Mouse (Mus musculus) macrophage (primary cell): ENCODE measurements around the gene Zkscan8. TPM values are rescaled to one million over a fixed set of nuclear protein-coding genes. Genes with fewer than 3 reads are reported as not detected.
"Not testable (repeated sequence)": the region's sequence is repeated elsewhere in the genome, so short reads cannot be mapped to it uniquely, and the experiment has no call there.

ENCODE experiments used
- H3K27ac ChIP-seq: fragments of 350-480 bp; formaldehyde crosslinking; 2 replicates; pipeline ENCODE4 v1.9.0; 2021
- H3K36me3 ChIP-seq: fragments of 350-480 bp; formaldehyde crosslinking; 2 replicates; pipeline ENCODE4 v1.9.0; 2021; ENCODE audit errors: inconsistent target
- H3K4me3 ChIP-seq: fragments of 350-480 bp; formaldehyde crosslinking; 2 replicates; pipeline ENCODE4 v1.9.0; 2021; ENCODE audit errors: inconsistent target
- H3K79me2 ChIP-seq: fragments of 350-480 bp; formaldehyde crosslinking; 2 replicates; pipeline ENCODE4 v1.9.0; 2021; ENCODE audit errors: inconsistent target
- WGBS: methylation state at CpG from one replicate; pipeline ENCODE4 v1.1.7; 2026; ENCODE audit warnings: inconsistent platforms; ENCODE audit not compliant: missing documents; 5-methylcytosine and 5-hydroxymethylcytosine counted together
- polyA plus RNA-seq: library from polyadenylated mRNA; stranded (reverse); fragments of 250-400 nt; gene quantifications from 3 replicates; pipeline ENCODE4 v1.2.4, GENCODE M21; 2018; ENCODE audit warnings: inconsistent platforms
- total RNA-seq, 78 experiments: library from RNA; depleted of rRNA; stranded (reverse); fragments of 250-400 nt; gene quantifications; 1 replicate in 9 of 78; 2 replicates in 24 of 78; 3 replicates in 43 of 78; 4 replicates in 2 of 78; pipeline ENCODE4 v1.2.4; 2018; ENCODE audit warnings: inconsistent platforms in 56 of 78

The Zkscan8 gene
- total RNA-seq (2018; cell fraction: chromatin; rRNA removed): 10 to 100 TPM in 15 of 26 experiments, 1 to 10 TPM in 11; 1.8 to 32.7 (median 11.3) TPM
- total RNA-seq (2018; cell fraction: cytosol; rRNA removed): 1 to 10 TPM; 1.1 to 6.3 (median 4.0) TPM
- 10 to 100 TPM in 13 of 26 experiments, 1 to 10 TPM in 13; 2.2 to 33.4 (median 8.4) TPM for total RNA-seq (2018; cell fraction: nucleus; rRNA removed)
- polyA plus RNA-seq: 3.0 to 3.6 TPM (median 3.4 TPM) in 3 replicates

DNA sequence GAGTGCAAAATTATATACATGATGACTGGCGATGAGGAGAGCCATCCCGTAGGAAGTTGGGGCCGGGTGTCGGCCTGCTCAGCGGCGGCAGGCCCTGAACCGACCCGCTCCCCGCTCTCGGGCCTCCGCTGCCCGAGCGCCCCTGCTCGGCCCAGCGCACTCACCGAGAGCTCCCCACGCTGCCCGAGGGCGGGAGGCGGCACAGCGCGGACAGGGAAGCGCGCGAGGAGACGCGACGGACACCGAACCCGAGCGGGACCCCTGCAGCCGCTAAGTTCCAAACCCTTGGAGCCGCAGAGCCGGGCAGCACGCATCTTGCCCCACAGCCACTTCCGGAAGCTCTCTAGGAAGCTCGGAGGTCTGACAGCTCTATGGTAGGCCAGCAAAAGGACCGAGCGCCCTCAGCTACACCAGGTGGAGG, at the start of gene Zkscan8:
Gene Zkscan8 (minus strand): TSS at position 340 of the 421 bp plus-strand sequence.
- WGBS: 1% methylated on average over 26 of the region's 39 CpGs
- peak within 1 kb of the TSS; percentile 46 for H3K4me3 ChIP-seq

DNA sequence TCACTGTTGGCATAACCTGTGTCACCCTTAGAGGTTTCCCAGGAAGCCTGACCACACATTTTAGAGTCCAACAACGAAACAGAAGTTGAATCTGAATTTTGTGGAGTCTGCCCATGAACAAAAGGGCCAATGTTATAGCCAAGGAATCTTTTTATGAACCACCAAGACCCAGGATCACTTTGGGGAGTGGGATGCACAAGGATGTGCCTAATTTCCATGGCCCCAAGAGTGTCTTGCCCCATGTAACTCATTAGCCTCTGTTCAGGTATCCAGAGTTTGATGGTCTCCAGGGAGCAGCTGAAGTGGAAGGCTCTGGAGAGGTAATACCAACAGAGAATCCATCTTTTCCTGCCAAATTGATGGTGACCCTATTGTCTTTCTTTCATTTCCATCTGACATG, 28.9 kb upstream of the Zkscan8 start, which contains the start of gene Olfr1535:
Gene Olfr1535 (minus strand): TSS at position 101 of the 400 bp plus-strand sequence.
- Histone ChIP-seq H3K36me3 (no peaks in the 10 kb centered on the region), H3K27ac (no peak within 1 kb of the TSS), H3K4me3 (no peak within 1 kb of the TSS), H3K79me2 (no peaks in the 10 kb centered on the region)
- WGBS: 60% methylated on average over 1 of the region's 1 CpGs

More for the DNA sequence above, at the start of gene Zkscan8:
- H3K27ac ChIP-seq: no peak within 1 kb of the TSS
- H3K79me2 ChIP-seq: no peaks in the 10 kb centered on the region
- H3K36me3 ChIP-seq: peaks cover 7% of the 10 kb centered on the region; the same call in 1 of the 2 replicates

DNA sequence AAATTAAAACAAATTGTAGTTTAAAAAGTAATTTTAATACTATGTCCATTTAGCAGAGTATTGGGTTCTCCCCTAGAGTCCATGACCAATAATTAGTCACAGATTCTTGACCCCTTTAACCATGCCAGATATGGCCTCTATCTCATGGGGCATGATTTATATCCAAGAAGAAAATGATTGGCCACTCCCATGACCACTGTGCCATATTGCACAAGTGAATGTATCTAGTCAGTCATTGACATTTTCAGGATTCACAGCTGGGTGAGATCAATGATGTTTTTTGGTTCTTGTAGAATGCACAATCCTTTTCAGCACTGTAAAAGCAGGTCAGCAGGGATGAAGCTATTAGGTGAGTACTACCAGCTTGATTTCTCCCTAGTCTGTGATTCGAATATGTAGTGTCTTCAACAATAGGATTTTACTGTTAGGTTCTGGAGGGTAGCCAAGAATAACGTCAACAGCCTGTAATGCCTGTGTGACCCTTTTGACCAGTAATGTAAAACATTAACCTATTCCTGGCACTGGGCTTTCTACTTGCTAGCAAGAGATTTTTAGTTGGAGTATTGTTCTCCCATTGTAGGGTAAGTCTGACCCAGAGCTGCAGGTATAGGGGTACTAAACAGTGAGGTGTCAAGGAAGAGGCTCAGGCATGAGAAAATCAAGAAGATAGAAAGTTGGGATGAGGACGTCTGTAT, 19.6 kb upstream of the Zkscan8 start:
- 74% methylated on average over 3 of the region's 3 CpGs for WGBS
- no peak overlapping the region for H3K27ac ChIP-seq
- no peaks in the 10 kb centered on the region for H3K36me3 ChIP-seq
- no peaks in the 10 kb centered on the region for H3K79me2 ChIP-seq
- no peak overlapping the region for H3K4me3 ChIP-seq

DNA sequence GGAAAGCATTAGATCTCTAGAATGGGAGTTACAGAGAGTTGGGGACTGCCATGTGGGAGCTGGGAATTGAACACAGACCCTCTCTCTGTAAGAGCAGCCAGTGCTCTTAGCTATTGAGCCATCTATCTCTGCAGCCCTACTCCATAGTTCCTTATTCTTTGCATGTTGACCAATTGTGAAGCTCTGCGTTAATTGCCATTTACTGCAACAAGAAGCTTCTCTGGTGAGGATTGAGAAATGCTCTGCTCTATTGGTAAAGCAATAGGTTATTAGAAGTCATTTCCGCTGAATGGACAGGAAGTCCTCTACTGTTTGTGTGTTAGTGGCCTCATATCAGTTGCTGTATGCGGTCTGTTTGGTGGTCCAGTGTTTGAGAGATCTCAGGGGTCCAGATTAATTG, 18.6 kb upstream of the Zkscan8 start:
- 87% methylated on average over 3 of the region's 3 CpGs for WGBS
- Histone ChIP-seq H3K36me3 (no peaks in the 10 kb centered on the region), H3K4me3 (no peak overlapping the region), H3K79me2 (no peaks in the 10 kb centered on the region), H3K27ac (no peak overlapping the region)

DNA sequence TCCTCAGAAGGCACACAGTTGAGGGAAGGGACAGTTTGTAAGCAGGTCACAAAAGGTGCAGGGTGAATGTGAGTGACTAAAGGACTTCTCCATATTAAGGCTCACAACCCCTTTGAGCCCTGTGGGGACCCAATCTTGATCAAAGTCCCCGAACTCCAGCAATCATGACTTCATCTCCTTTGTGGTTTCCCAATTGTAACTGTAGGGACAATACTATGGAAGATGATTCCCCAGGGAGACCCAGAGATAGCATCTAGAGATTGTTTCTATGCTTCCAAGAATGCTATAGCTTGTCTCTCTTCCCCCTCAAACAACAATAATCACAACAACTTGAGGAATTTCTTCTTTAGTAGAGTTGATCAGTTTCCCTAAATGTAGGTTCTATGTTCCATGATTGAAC, 11.8 kb upstream of the Zkscan8 start, which contains the start of gene Olfr1366:
Gene Olfr1366 (minus strand): TSS at position 101 of the 400 bp plus-strand sequence.
- no peak within 1 kb of the TSS for H3K27ac ChIP-seq
- H3K4me3 ChIP-seq: no peak within 1 kb of the TSS
- 85% methylated on average over 1 of the region's 1 CpGs for WGBS
- H3K36me3 ChIP-seq: no peaks in the 10 kb centered on the region
- no peaks in the 10 kb centered on the region for H3K79me2 ChIP-seq

DNA sequence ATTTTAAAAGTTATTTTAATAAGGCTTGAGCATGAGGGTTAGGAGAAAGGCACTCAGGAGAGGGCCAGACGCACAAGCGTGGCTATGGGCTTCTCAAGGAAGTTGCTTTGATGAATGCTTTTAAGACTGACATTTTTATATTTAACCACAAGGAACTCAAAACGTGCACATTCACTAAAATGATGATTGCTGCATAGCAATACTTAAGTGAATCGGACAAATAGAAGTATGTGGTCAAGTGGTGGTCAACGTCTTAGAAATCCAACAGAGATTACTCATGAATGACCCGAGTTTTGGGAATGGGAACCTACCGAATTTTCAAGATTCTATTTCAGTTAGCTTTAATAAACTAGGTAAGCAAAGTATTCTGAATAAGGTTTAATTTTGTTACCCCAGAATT, 784 bp downstream of the Zkscan8 start:
- H3K4me3 ChIP-seq: peak overlapping the region; percentile 46
- peaks cover 13% of the 10 kb centered on the region for H3K36me3 ChIP-seq
- 45% methylated on average over 7 of the region's 7 CpGs for WGBS
- H3K27ac ChIP-seq: no peak overlapping the region
- no peaks in the 10 kb centered on the region for H3K79me2 ChIP-seq

DNA sequence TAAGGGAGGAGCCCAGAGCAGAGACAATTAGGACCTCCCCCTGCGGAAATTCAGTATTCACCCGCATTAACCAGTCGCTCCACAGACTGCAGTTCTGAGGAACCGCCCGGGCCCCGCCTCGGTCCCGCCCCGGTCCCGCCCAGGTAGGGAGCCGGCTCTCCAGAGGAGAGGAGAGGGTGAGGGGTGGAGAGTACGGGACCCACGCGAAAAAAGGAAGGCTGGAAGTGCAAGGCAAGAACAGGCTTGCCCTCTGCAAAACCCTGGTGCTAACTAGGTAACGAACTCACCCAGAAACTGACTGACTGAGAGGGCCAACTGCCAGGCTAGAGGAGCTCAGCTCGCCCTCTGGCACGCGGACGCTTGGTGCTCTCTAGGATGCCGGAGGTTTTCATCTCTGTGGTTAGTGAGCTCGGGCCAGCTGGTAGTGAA, 24.7 kb downstream of the Zkscan8 start:
- no peaks in the 10 kb centered on the region for H3K79me2 ChIP-seq
- peak overlapping the region; percentile 48 for H3K4me3 ChIP-seq
- 3% methylated on average over 20 of the region's 21 CpGs for WGBS
- H3K27ac ChIP-seq: peak overlapping the region; percentile 27; the same call in 1 of the 2 replicates
- no peaks in the 10 kb centered on the region for H3K36me3 ChIP-seq

DNA sequence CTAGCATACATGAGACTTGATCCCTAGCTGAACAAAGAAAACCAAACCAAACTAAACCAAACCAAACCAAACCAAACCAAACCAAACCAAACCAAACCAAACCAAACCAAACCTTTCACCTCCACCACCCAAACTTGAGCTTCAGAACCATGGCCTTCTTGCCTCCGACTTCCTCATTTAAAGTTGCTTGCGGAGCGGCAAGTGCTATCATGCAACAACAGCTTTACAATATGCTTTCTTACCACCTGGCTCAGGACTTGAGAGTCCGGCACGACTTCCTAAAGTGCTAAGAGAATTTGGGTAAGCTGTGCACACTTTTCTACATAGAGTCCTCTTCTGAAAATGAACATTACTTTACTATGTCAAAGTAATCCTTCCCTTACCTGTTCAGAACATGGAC, 28.6 kb downstream of the Zkscan8 start:
- WGBS: 82% methylated on average over 5 of the region's 5 CpGs
- Histone ChIP-seq H3K36me3 (no peaks in the 10 kb centered on the region), H3K27ac (no peak overlapping the region), H3K4me3 (no peak overlapping the region), H3K79me2 (no peaks in the 10 kb centered on the region)

DNA sequence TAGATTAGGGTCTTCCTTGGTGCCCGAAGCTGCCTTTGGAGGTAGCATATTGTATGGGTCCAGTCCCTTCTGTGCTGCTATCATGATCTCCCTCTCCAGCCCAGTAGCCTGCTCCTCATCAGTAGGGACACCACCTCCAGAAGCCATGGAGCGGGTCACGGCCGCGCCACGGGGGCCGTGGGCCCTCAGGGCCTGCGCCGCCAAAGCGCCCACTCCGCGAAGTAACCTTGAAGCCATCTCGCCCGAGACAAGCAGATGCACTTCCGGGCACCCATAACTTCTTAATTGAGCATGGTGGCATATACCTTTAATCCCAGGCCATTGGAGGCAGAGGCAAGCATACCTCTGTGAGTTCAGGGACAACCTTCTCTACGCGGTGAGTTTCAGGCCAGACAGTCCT, 29.7 kb downstream of the Zkscan8 start, which contains the start of gene Gm11273:
Gene Gm11273 (minus strand): TSS at position 237 of the 400 bp plus-strand sequence.
- 90% methylated on average over 7 of the region's 17 CpGs for WGBS
- H3K27ac ChIP-seq, H3K36me3 ChIP-seq, H3K79me2 ChIP-seq, H3K4me3 ChIP-seq: not testable (repeated sequence)

DNA sequence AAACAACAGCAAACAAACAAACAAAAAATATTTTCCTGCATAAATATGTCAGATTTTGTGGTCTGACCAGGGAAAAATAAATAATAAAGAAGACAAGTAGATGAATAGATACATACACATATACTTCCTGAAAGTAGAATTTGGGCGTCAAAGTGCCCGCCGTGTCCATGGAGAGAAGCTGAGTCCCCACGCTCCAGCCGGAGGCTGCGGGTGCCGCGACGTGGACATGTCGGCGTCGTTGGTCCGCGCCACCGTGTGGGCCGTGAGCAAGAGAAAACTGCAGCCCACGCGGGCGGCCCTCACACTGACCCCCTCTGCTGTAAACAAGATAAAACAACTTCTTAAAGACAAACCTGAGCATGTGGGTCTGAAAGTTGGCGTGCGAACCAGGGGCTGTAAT, 35.8 kb downstream of the Zkscan8 start, which contains the start of gene AK157302:
Gene AK157302 (plus strand): TSS at position 144 of the 400 bp plus-strand sequence.
- Histone ChIP-seq H3K27ac (no peak within 1 kb of the TSS), H3K4me3 (no peak within 1 kb of the TSS), H3K79me2 (no peaks in the 10 kb centered on the region), H3K36me3 (no peaks in the 10 kb centered on the region)
- 95% methylated on average over 20 of the region's 21 CpGs for WGBS

DNA sequence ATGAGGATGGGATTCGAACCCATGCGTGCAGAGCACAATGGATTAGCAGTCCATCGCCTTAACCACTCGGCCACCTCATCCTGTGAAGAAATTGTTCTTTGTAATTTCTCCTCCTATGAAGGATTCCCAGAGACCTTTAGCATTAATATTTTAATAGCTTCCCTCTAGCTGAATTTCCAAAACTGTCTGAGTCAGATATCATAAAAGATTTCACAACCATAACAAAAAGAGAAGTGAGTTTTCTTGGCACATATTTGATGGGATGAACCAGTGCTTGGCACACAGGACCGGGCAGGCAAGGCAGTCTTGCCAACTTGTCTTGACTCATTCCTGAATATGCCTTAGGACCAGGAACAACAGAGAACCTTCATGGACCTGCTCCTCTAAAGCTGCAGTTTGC, 38.1 kb downstream of the Zkscan8 start:
- WGBS: 84% methylated on average over 5 of the region's 5 CpGs
- no peaks in the 10 kb centered on the region for H3K36me3 ChIP-seq
- H3K79me2 ChIP-seq: no peaks in the 10 kb centered on the region
- H3K4me3 ChIP-seq: no peak overlapping the region
- H3K27ac ChIP-seq: no peak overlapping the region

DNA sequence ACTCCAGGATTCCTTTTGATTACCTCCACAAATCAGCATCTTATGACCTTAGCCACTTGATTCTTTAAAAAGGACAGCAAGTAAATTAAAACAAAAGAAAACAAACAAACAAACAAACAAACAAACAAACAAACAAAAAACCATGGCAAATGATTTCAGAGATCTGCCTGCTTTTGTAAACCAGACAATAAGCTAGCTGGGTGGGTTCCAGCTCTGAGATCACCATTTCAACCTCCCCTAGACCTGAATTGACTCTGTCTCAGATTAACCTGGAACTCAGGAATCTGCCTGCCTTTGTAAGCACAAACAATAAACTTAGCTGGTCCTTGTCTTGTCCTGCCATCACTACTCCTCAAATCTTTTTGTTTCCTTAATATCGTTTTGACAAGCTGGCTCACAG, 44.0 kb downstream of the Zkscan8 start:
- 100% methylated on average over 1 of the region's 1 CpGs for WGBS
- Histone ChIP-seq H3K36me3 (no peaks in the 10 kb centered on the region), H3K4me3 (no peak overlapping the region), H3K27ac (no peak overlapping the region), H3K79me2 (no peaks in the 10 kb centered on the region)

DNA sequence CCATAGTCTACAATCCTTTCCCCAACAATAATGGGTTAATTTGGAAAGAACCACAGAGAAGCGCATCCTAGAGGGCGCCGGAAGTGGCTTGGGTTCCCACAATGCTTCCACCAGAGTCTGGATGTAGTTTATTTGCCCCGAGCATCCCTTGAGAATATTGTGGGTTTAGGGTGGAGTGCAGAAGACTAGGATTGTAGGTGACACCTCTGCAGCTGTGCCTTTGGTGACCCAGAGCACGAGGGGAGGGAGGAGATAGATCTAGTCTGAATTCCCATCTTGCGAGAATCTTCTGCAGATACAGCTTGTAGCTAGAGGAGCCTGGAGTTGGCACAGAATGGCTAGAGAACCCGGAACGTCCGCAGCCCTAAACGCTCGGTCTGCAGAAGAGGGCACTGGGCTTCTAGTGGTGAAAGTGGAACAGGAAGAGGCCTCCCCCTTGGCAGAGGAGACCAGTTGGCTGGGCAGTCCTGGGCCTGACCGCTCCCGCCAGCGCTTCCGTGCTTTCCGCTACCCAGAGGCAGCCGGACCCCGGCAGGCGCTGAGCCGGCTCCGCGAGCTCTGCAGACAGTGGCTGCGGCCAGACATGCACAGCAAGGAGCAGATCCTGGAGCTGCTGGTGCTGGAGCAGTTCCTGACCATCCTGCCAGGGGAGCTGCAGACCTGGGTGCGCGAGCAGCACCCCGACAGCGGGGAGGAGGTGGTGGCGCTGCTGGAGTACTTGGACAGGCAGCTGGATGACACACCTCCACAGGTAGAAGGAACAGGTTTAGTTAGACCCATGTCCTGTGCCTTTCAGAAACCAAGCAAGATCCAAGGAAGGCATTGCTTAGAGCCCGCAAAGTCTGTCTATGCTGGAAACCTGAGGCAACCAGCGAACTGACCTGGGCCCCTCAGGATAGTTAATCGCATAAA, 51.9 kb downstream of the Zkscan8 start, which contains the start of the genes Zkscan4 and Gm10065:
Gene Zkscan4 (plus strand): TSS at position 149 of the 912 bp plus-strand sequence.
Gene Gm10065 (minus strand): TSS at position 683 of the 912 bp plus-strand sequence.
- H3K4me3 ChIP-seq: peak within 1 kb of the TSS; percentile 34
- WGBS: 5% methylated on average over 18 of the region's 31 CpGs
- not testable (repeated sequence) for H3K27ac ChIP-seq, H3K79me2 ChIP-seq, H3K36me3 ChIP-seq

DNA sequence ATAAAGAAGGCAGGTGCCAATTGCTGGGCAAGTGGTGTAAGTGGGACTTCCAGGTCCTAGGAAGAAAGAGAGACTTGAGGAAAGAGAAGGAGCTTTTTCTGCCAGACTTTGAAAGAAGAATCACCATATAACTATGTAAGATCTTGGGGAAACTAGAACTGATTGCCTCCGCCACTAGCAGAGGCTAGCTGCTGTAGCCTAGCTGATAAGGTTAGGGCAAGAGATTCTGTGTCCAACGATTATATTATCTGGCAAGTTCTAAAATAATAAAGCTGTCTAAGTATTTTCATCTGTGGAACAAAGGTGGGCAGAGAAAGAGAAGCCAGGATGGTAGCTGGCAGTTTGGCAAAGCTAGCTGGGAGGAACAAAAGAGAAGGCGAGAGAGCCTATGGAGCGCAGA, 58.5 kb downstream of the Zkscan8 start:
- H3K36me3 ChIP-seq: no peaks in the 10 kb centered on the region
- WGBS: 61% methylated on average over 4 of the region's 4 CpGs
- H3K4me3 ChIP-seq: no peak overlapping the region

More for the DNA sequence above, 58.5 kb downstream of the Zkscan8 start:
- Histone ChIP-seq H3K79me2 (no peaks in the 10 kb centered on the region), H3K27ac (no peak overlapping the region)
